Mouse (Mus musculus) liver, embryonic 15.5 days (tissue): ENCODE results near the gene Pan3. TPM values are rescaled to one million over a fixed set of nuclear protein-coding genes. Genes with fewer than 3 reads are reported as not detected.

Experiments
- ATAC-seq: fragments of 200-750 bp; cut with Nextera tagmentation; 2 replicates; pipeline ENCODE4 v1.8.0; 2017; ENCODE audit warnings: moderate number of reproducible peaks, mild to moderate bottlenecking, moderate library complexity; ENCODE audit not compliant: insufficient read depth
- H3K27ac ChIP-seq: fragments of 300-500 bp; sonication (generic); replicated peaks from 2 replicates; pipeline ENCODE4 v1.5.1; 2015; ENCODE audit warnings: mild to moderate bottlenecking, inconsistent platforms
- H3K27me3 ChIP-seq: fragments of 300-500 bp; sonication (generic); 2 replicates; pipeline ENCODE4 v1.6.1; 2015; ENCODE audit warnings: mild to moderate bottlenecking, inconsistent platforms
- H3K36me3 ChIP-seq: fragments of 300-500 bp; sonication (generic); replicated peaks from 2 replicates; pipeline ENCODE4 v1.6.1; 2015; ENCODE audit warnings: moderate library complexity, mild to moderate bottlenecking, inconsistent platforms
- H3K4me1 ChIP-seq: fragments of 300-500 bp; sonication (generic); replicated peaks from 2 replicates; pipeline ENCODE4 v1.6.1; 2015; ENCODE audit warnings: inconsistent platforms
- H3K4me2 ChIP-seq: fragments of 300-500 bp; sonication (generic); 2 replicates; pipeline ENCODE4 v1.6.1; 2015; ENCODE audit warnings: moderate library complexity, mild to moderate bottlenecking, inconsistent platforms
- H3K4me3 ChIP-seq: fragments of 300-500 bp; sonication (generic); replicated peaks from 2 replicates; pipeline ENCODE4 v1.5.1; 2015; ENCODE audit warnings: mild to moderate bottlenecking, inconsistent platforms
- H3K9ac ChIP-seq: fragments of 300-500 bp; sonication (generic); 2 replicates; pipeline ENCODE4 v1.6.1; 2015; ENCODE audit warnings: moderate library complexity, mild to moderate bottlenecking, inconsistent platforms
- H3K9me3 ChIP-seq: fragments of 300-500 bp; sonication (generic); replicated peaks from 2 replicates; pipeline ENCODE4 v1.6.1; 2016; ENCODE audit warnings: inconsistent platforms
- WGBS: fragments of 180-500 bp; shearing (Covaris S2); methylation state at CpG from one replicate; pipeline ENCODE4 v1.1.7; 2015; ENCODE audit warnings: mixed read lengths; ENCODE audit not compliant: insufficient replicate concordance; 5-methylcytosine and 5-hydroxymethylcytosine counted together
- polyA plus RNA-seq: library from polyadenylated mRNA; unstranded; fragments of >200 nt; fragmentation: Nextera tagmentation; extraction: Ambion mirVana; gene quantifications from 2 replicates; pipeline ENCODE4 v1.2.1, GENCODE M21; 2015

Gene Pan3
- polyA plus RNA-seq, 1 experiment from 2014 or later = 28.7 TPM

GRCm38 (mm10) chr5:147448526-147448925 is 18.6 kb downstream of the Pan3 start:
- 76% methylated on average over 4 of the region's 4 CpGs for WGBS
- Histone ChIP-seq H3K4me2 (no peak overlapping the region), H3K9ac (no peak overlapping the region), H3K27me3 (no peaks in the 10 kb centered on the region), H3K36me3 (peaks cover 24% of the 10 kb centered on the region), H3K9me3 (no peaks in the 10 kb centered on the region), H3K4me3 (no peak overlapping the region), H3K27ac (no peak overlapping the region), H3K4me1 (peaks cover 24% of the 10 kb centered on the region)
- no peak for ATAC-seq

DNA sequence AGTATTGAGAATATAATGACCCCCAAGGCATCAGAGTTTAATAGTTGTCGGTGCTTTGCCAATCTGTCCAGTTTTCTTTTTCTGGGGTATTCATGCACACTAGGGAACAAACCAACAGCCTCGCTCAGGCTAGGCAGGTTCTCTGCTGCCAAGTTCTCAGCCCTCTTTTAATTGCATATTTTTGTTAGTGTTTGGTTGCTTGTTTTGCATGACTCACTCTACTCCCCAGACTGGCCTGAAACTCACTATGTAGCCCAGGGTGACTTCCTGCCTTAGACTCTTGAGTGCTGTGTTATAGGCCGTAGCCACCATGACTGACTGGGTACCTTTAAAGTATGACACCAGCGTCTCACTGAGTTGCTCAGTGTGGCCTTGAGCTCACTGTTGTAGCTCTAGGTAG is 19.0 kb downstream of the Pan3 start:
- no peak for ATAC-seq
- no peaks in the 10 kb centered on the region for H3K27me3 ChIP-seq
- H3K4me3 ChIP-seq = no peak overlapping the region
- WGBS = 82% methylated on average over 4 of the region's 4 CpGs
- H3K9ac ChIP-seq = no peak overlapping the region
- H3K4me1 ChIP-seq = peaks cover 21% of the 10 kb centered on the region
- H3K9me3 ChIP-seq = no peaks in the 10 kb centered on the region
- H3K4me2 ChIP-seq = no peak overlapping the region
- H3K27ac ChIP-seq = no peak overlapping the region
- peaks cover 27% of the 10 kb centered on the region for H3K36me3 ChIP-seq

DNA sequence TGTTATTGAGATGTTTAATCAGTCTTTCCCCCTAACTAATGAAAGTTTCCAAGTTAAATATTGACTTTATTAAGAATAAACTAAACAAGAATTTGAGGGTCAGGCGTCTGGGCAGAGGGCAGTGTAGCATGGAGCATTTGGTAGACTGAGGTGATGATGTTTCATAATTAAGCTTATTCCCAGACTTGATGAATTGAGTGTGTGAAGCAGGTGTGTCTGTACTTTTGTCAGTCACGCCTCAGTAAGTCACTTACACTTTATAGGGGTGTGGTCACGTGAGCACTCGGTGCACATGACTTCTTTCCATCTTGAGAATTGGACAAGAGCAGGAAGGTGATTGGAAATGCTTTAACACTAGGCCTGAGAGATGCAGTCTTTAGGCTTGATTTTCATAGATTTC is 26.5 kb downstream of the Pan3 start:
- no peak overlapping the region for H3K9ac ChIP-seq
- H3K27ac ChIP-seq = no peak overlapping the region
- WGBS = 73% methylated on average over 4 of the region's 4 CpGs
- no peak for ATAC-seq
- no peak overlapping the region for H3K4me2 ChIP-seq
- peaks cover 53% of the 10 kb centered on the region for H3K36me3 ChIP-seq
- H3K4me3 ChIP-seq = no peak overlapping the region
- H3K4me1 ChIP-seq = no peaks in the 10 kb centered on the region; the same call in 1 of the 2 replicates
- H3K9me3 ChIP-seq = no peaks in the 10 kb centered on the region
- H3K27me3 ChIP-seq = no peaks in the 10 kb centered on the region

DNA sequence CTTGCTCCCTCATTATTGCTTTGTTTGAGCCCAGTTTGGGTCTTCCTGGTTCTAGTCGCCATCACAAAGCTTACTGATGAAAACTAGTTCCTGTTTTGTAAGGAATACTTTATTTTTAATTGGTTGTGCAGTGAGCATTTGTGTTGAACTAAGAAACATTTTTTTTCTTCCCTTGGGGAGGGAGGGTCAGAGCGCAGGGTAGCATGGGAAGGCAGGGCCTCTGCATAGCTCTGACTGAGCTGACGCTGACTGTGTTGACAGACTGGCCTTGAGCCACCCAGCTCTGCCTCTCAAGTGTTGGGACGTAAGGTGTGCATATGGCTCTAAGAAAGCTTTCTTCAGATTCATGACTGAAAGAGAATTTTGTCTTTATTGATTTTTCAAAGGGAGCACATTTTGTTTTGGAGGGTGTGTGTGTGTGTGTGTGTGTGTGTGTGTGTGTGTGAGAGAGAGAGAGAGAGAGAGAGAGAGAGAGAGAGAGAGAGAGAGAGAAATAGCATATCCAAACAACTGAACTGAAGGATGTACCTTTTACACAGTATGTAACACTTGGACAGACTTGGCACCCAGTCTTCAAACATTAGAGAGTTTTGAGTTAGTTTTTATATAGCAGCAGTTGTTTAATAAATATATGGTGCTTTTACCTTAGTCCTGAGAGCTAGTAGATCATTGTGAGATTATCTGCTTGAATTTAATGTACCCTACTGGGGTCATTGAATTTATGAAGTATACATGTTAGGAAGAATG is 30.0 kb downstream of the Pan3 start:
- Histone ChIP-seq H3K4me3 (no peak overlapping the region), H3K9me3 (no peaks in the 10 kb centered on the region), H3K27ac (no peak overlapping the region), H3K9ac (no peak overlapping the region), H3K36me3 (peaks cover 36% of the 10 kb centered on the region), H3K27me3 (no peaks in the 10 kb centered on the region), H3K4me2 (no peak overlapping the region), H3K4me1 (no peaks in the 10 kb centered on the region; the same call in 1 of the 2 replicates)
- no peak for ATAC-seq
- 77% methylated on average over 4 of the region's 4 CpGs for WGBS

GRCm38 (mm10) chr5:147463251-147463650 is 33.3 kb downstream of the Pan3 start:
- no peak for ATAC-seq
- H3K9me3 ChIP-seq = no peaks in the 10 kb centered on the region
- no peaks in the 10 kb centered on the region; the same call in 1 of the 2 replicates for H3K4me1 ChIP-seq
- WGBS = 80% methylated on average over 3 of the region's 3 CpGs
- no peak overlapping the region for H3K4me3 ChIP-seq
- H3K4me2 ChIP-seq = no peak overlapping the region
- no peaks in the 10 kb centered on the region for H3K27me3 ChIP-seq
- peaks cover 25% of the 10 kb centered on the region for H3K36me3 ChIP-seq
- no peak overlapping the region for H3K9ac ChIP-seq
- H3K27ac ChIP-seq = no peak overlapping the region

GRCm38 (mm10) chr5:147466361-147466760 is 36.4 kb downstream of the Pan3 start:
- H3K4me3 ChIP-seq = no peak overlapping the region
- peaks cover 25% of the 10 kb centered on the region for H3K36me3 ChIP-seq
- no peak for ATAC-seq
- H3K27me3 ChIP-seq = no peaks in the 10 kb centered on the region
- H3K27ac ChIP-seq = no peak overlapping the region
- no peak overlapping the region for H3K4me2 ChIP-seq
- no peaks in the 10 kb centered on the region for H3K9me3 ChIP-seq
- no peak overlapping the region for H3K9ac ChIP-seq
- H3K4me1 ChIP-seq = no peaks in the 10 kb centered on the region

GRCm38 (mm10) chr5:147471163-147471562 is 41.2 kb downstream of the Pan3 start:
- ATAC-seq = no peak
- Histone ChIP-seq H3K27ac (no peak overlapping the region), H3K4me3 (no peak overlapping the region), H3K4me2 (no peak overlapping the region), H3K9ac (no peak overlapping the region), H3K27me3 (no peaks in the 10 kb centered on the region), H3K36me3 (peaks cover 16% of the 10 kb centered on the region), H3K9me3 (no peaks in the 10 kb centered on the region), H3K4me1 (peaks cover 18% of the 10 kb centered on the region)
- WGBS = 57% methylated on average over 5 of the region's 5 CpGs

- no peak overlapping the region for H3K27ac ChIP-seq
- H3K4me2 ChIP-seq = no peak overlapping the region
- peaks cover 8% of the 10 kb centered on the region; the same call in 1 of the 2 replicates for H3K36me3 ChIP-seq
- no peak for ATAC-seq
- WGBS = 82% methylated on average over 6 of the region's 6 CpGs
- H3K4me1 ChIP-seq = peaks cover 18% of the 10 kb centered on the region
- H3K9ac ChIP-seq = no peak overlapping the region
- no peaks in the 10 kb centered on the region for H3K27me3 ChIP-seq
- no peaks in the 10 kb centered on the region for H3K9me3 ChIP-seq
- no peak overlapping the region for H3K4me3 ChIP-seq
These were observed 43.1 kb downstream of the Pan3 start for GRCm38 (mm10) chr5:147473071-147473470.

DNA sequence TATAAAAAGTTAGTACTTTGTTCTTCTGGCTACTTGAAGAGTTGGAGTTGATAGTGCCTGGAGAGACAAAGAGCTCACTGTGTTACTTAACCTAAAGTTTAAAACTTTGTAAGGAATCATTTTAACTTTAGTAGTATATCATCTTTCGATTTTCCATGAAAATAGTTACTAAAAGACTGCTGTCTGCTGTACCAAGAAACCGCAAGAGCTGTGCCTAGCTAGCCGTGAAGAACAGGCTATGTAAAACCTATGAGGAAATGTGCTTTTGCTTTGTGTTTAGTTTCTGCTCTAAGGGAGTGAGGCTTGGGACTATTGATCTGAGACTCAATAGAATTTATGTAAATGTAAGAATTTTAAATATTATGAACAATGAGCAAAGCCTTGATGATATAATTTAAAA is 43.9 kb downstream of the Pan3 start:
- Histone ChIP-seq H3K4me2 (no peak overlapping the region), H3K27me3 (no peaks in the 10 kb centered on the region), H3K27ac (no peak overlapping the region), H3K4me3 (no peak overlapping the region), H3K36me3 (0 out of 2 replicates have a peak, but pooled peaks cover 4% of the 10 kb centered on the region), H3K4me1 (peaks cover 18% of the 10 kb centered on the region), H3K9ac (no peak overlapping the region), H3K9me3 (no peaks in the 10 kb centered on the region)
- WGBS = 88% methylated on average over 3 of the region's 3 CpGs
- no peak for ATAC-seq

- Histone ChIP-seq H3K4me1 (peaks cover 18% of the 10 kb centered on the region), H3K36me3 (0 out of 2 replicates have a peak, but pooled peaks cover 4% of the 10 kb centered on the region), H3K4me2 (no peak overlapping the region), H3K27me3 (no peaks in the 10 kb centered on the region), H3K4me3 (no peak overlapping the region), H3K27ac (no peak overlapping the region), H3K9ac (no peak overlapping the region), H3K9me3 (no peaks in the 10 kb centered on the region)
- ATAC-seq = no peak
- WGBS = 48% methylated on average over 5 of the region's 5 CpGs
These were observed 46.1 kb downstream of the Pan3 start for GRCm38 (mm10) chr5:147476109-147476508.

GRCm38 (mm10) chr5:147477106-147477505 is 47.1 kb downstream of the Pan3 start:
- no peaks in the 10 kb centered on the region for H3K9me3 ChIP-seq
- no peak overlapping the region for H3K9ac ChIP-seq
- H3K36me3 ChIP-seq = 0 out of 2 replicates have a peak, but pooled peaks cover 4% of the 10 kb centered on the region
- no peak for ATAC-seq
- 0 out of 2 replicates have a peak overlapping the region, but pooled peaks have one; percentile 6 for H3K27ac ChIP-seq
- no peak overlapping the region for H3K4me3 ChIP-seq
- no peaks in the 10 kb centered on the region for H3K27me3 ChIP-seq
- WGBS = 87% methylated on average over 9 of the region's 9 CpGs
- peaks cover 18% of the 10 kb centered on the region for H3K4me1 ChIP-seq
- H3K4me2 ChIP-seq = no peak overlapping the region

GRCm38 (mm10) chr5:147479341-147479740 is 49.4 kb downstream of the Pan3 start:
- H3K4me2 ChIP-seq = no peak overlapping the region
- H3K9me3 ChIP-seq = no peaks in the 10 kb centered on the region
- H3K9ac ChIP-seq = no peak overlapping the region
- H3K27ac ChIP-seq = no peak overlapping the region
- H3K4me3 ChIP-seq = no peak overlapping the region
- H3K4me1 ChIP-seq = peaks cover 15% of the 10 kb centered on the region
- H3K36me3 ChIP-seq = 0 out of 2 replicates have a peak, but pooled peaks cover 6% of the 10 kb centered on the region
- 81% methylated on average over 2 of the region's 2 CpGs for WGBS
- no peaks in the 10 kb centered on the region for H3K27me3 ChIP-seq
- ATAC-seq = no peak
